Mouse (Mus musculus) urinary bladder, adult 2 months (tissue): ENCODE results near the gene Olfr910. TPM values are rescaled to one million over a fixed set of nuclear protein-coding genes. Genes with fewer than 3 reads are reported as not detected.

Experiments
- DNase-seq: peaks from one replicate; pipeline ENCODE4 v3.0.0; 2022; ENCODE audit warnings: low spot score
- polyA plus RNA-seq: library from polyadenylated mRNA; depleted of rRNA; stranded (reverse); fragments of >200 nt; gene quantifications from 2 replicates; pipeline ENCODE4 v1.2.3, GENCODE M21; 2012; rRNA removed

Gene Olfr910
- polyA plus RNA-seq = not detected in 2 replicates

GRCm38 (mm10) chr9:38537549-38537948, at the start of gene Olfr910:
TSS of gene Olfr910 (plus strand) at chr9:38537849.
- no peak for DNase-seq

GRCm38 (mm10) chr9:38495501-38495900, 42.1 kb upstream of the Olfr910 start, which contains the start of gene Olfr907:
TSS of gene Olfr907 (plus strand) at chr9:38495801.
- DNase-seq = no peak

- DNase-seq = no peak
These were observed 25.3 kb upstream of the Olfr910 start for GRCm38 (mm10) chr9:38512353-38512752.

GRCm38 (mm10) chr9:38521280-38521679, 16.4 kb upstream of the Olfr910 start, which contains the start of gene Olfr911-ps1:
TSS of gene Olfr911-ps1 (plus strand) at chr9:38521580.
- DNase-seq = no peak

- no peak for DNase-seq
These were observed 42.2 kb downstream of the Olfr910 start, which contains the start of gene Olfr912 for GRCm38 (mm10) chr9:38579878-38580277. TSS of gene Olfr912 (plus strand) at chr9:38580178.

Other genes with a start within 250 kb of the Olfr910 start
- gene Olfr896-ps1, start 246.7 kb upstream of the Olfr910 start, polyA plus RNA-seq = not detected in 2 replicates
- gene Olfr25, start 208.8 kb upstream of the Olfr910 start, polyA plus RNA-seq = not detected in 2 replicates
- not detected in 2 replicates for gene Olfr898, start 189.4 kb upstream of the Olfr910 start, polyA plus RNA-seq
- not detected in 2 replicates for gene Olfr250, start 171.0 kb upstream of the Olfr910 start, polyA plus RNA-seq
- gene Olfr251, start 160.8 kb upstream of the Olfr910 start, polyA plus RNA-seq = not detected in 2 replicates
- not detected in 2 replicates for gene Olfr147, start 136.2 kb upstream of the Olfr910 start, polyA plus RNA-seq
- not detected in 2 replicates for gene Olfr901, start 108.4 kb upstream of the Olfr910 start, polyA plus RNA-seq
- gene Olfr902, start 90.2 kb upstream of the Olfr910 start, polyA plus RNA-seq = not detected in 2 replicates
- not detected in 2 replicates for gene Olfr904, start 74.7 kb upstream of the Olfr910 start, polyA plus RNA-seq
- gene Olfr905, start 66.7 kb upstream of the Olfr910 start, polyA plus RNA-seq = not detected in 2 replicates
- not detected in 2 replicates for gene Olfr906, start 50.8 kb upstream of the Olfr910 start, polyA plus RNA-seq
- not detected in 2 replicates for gene Olfr907, start 42.0 kb upstream of the Olfr910 start, polyA plus RNA-seq
- gene Olfr911-ps1, start 16.3 kb upstream of the Olfr910 start, polyA plus RNA-seq = not detected in 2 replicates
- gene Olfr912, start 42.3 kb downstream of the Olfr910 start, polyA plus RNA-seq = not detected in 2 replicates
- not detected in 2 replicates for gene Olfr913, start 54.9 kb downstream of the Olfr910 start, polyA plus RNA-seq
- not detected in 2 replicates for gene Olfr914, start 67.3 kb downstream of the Olfr910 start, polyA plus RNA-seq
- gene Olfr916, start 122.0 kb downstream of the Olfr910 start, polyA plus RNA-seq = not detected in 2 replicates
- gene Olfr917, start 128.0 kb downstream of the Olfr910 start, polyA plus RNA-seq = not detected in 2 replicates
- not detected in 2 replicates for gene Olfr918, start 136.8 kb downstream of the Olfr910 start, polyA plus RNA-seq
- gene Olfr919, start 165.8 kb downstream of the Olfr910 start, polyA plus RNA-seq = not detected in 2 replicates
- 53.4 and 57.0 TPM in 2 replicates for gene Vwa5a, start 180.4 kb downstream of the Olfr910 start, polyA plus RNA-seq
- gene Olfr920, start 214.4 kb downstream of the Olfr910 start, polyA plus RNA-seq = 0.87 and 0.90 TPM in 2 replicates
- gene Olfr921, start 235.2 kb downstream of the Olfr910 start, polyA plus RNA-seq = 0.08 and 0.12 TPM in 2 replicates